Mouse (Mus musculus) liver, adult 2 months (tissue): ENCODE measurements around the gene Celf1.

ENCODE experiments used
- CTCF ChIP-seq: fragments of 200-500 bp; IDR thresholded peaks from 2 replicates; pipeline ENCODE4 v1.5.1; 2011; ENCODE audit warnings: low read depth, low read length, control low read depth
- POLR2A ChIP-seq: fragments of 200-500 bp; IDR thresholded peaks from 2 replicates; pipeline ENCODE4 v1.6.1; 2011; ENCODE audit warnings: low read length, control low read depth; ENCODE audit not compliant: insufficient read depth; ENCODE audit errors: extremely low read depth

DNA sequence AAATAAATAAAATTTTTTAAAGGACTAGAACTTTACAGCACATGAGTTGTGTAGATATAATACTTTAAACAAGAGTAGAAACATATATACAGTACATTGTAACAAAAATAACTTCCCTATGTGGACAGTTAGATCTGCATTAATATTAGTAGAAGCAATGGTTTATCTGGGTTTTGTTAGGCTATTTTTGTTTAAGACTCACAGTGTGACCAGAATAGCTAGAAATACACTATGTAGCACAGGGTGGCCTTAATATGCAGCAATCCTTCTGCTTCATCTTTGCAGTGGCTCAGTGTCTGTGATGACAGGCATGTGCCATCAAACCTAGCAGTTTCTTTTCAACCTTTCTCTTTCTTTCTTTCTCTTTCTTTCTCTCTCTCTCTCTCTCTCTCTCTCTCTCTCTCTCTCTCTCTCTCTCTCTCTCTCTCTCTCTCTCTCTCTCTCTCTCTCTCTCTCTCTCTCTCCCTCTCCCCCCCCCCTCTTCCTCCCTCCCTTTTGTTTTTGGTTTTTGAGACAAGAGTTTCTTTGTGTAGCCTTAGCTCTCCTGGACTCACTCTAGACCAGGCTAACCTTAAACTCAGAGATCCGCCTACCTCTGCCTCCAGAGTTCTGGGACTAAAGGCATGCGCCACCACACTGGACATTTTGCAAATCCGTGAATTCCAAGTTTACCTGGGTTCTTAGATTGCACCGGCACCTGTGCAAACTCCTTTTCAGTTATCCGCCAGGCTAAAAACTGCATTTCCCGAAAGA, 113.2 kb downstream of the Celf1 start:
- no peak for TF ChIP-seq CTCF
- TF ChIP-seq POLR2A = no peak
